Mouse (Mus musculus) ES-E14 (cell line): ENCODE measurements around the gene Ercc2. TPM values are rescaled to one million over a fixed set of nuclear protein-coding genes. Genes with fewer than 3 reads are reported as not detected.
A peak's percentile ranks its signal among the peaks of the same experiment; 100 is the strongest.

Experiments used
- DNase-seq: peaks from one replicate; pipeline ENCODE4 v3.0.0-alpha.2; 2013; ENCODE audit warnings: low read depth, low spot score
- H3K27ac ChIP-seq: 2 replicates; pipeline ENCODE4 v1.5.1; 2012; ENCODE audit warnings: low read depth, mild to moderate bottlenecking, low read length, moderate library complexity, mixed read lengths; ENCODE audit not compliant: poor library complexity, insufficient read depth, severe bottlenecking
- H3K36me3 ChIP-seq: 2 replicates; pipeline ENCODE4 v1.6.1; 2012; ENCODE audit warnings: mild to moderate bottlenecking, low read length, moderate library complexity, mixed read lengths; ENCODE audit not compliant: control insufficient read depth, poor library complexity, insufficient read depth, severe bottlenecking
- H3K4me1 ChIP-seq, 2 experiments: fragments of 150-350 bp in 1 of 2; sonication (generic) in 1 of 2; 2 replicates each; pipeline ENCODE4 v1.6.1; 2012; ENCODE audit warnings: low read length in 2 of 2, mild to moderate bottlenecking in 1 of 2, mixed read lengths in 1 of 2; ENCODE audit not compliant: control insufficient read depth in 2 of 2, insufficient read depth in 2 of 2, poor library complexity in 1 of 2
- H3K4me3 ChIP-seq, 2 experiments: fragments of 150-350 bp in 1 of 2; sonication (generic) in 1 of 2; 2 replicates each; pipeline ENCODE4 v1.5.1; 2012; ENCODE audit warnings: low read length in 2 of 2, low read depth in 1 of 2, mild to moderate bottlenecking in 1 of 2, mixed read lengths in 1 of 2; ENCODE audit not compliant: insufficient read depth in 1 of 2, poor library complexity in 1 of 2, severe bottlenecking in 1 of 2
- H3K9ac ChIP-seq: 2 replicates; pipeline ENCODE4 v1.6.1; 2012; ENCODE audit warnings: low read depth, mild to moderate bottlenecking, low read length, mixed read lengths; ENCODE audit not compliant: poor library complexity, insufficient read depth, severe bottlenecking
- H3K9me3 ChIP-seq: fragments of 150-350 bp; sonication (generic); 2 replicates; pipeline ENCODE4 v1.6.1; 2012; ENCODE audit warnings: low read depth, mild to moderate bottlenecking, low read length; ENCODE audit not compliant: control insufficient read depth, insufficient read depth
- CHD2 ChIP-seq: IDR thresholded peaks from 2 replicates; pipeline ENCODE4 v1.6.1; 2014; ENCODE audit warnings: mild to moderate bottlenecking, low read depth, low read length, inconsistent platforms
- HCFC1 ChIP-seq: IDR thresholded peaks from 2 replicates; pipeline ENCODE4 v1.6.1; 2012; ENCODE audit warnings: low read length, inconsistent platforms, borderline replicate concordance; ENCODE audit not compliant: insufficient read depth
- MAFK ChIP-seq: IDR thresholded peaks from 2 replicates; pipeline ENCODE4 v1.6.1; 2014; ENCODE audit warnings: mild to moderate bottlenecking, low read depth, low read length, inconsistent platforms; ENCODE audit not compliant: insufficient read depth
- ZC3H11A ChIP-seq: IDR thresholded peaks from 2 replicates; pipeline ENCODE4 v1.6.1; 2012; ENCODE audit warnings: low read depth, mild to moderate bottlenecking, inconsistent platforms, low read length, borderline replicate concordance
- ZNF384 ChIP-seq: IDR thresholded peaks from 2 replicates; pipeline ENCODE4 v1.6.1; 2012; ENCODE audit warnings: low read depth, low read length, inconsistent platforms
- in situ Hi-C, 2 experiments: fragments of 600-800 bp; cut with MboI; formaldehyde crosslinking; loops; one replicate each; pipeline ENCODE4 v1.15.1; 2025; ENCODE audit warnings: low sequenced_read_pairs in 2 of 2, inconsistent platforms in 1 of 2; ENCODE audit not compliant: unreplicated experiment in 2 of 2
- total RNA-seq: library from RNA; depleted of rRNA; stranded (reverse); fragments of 300-350 nt; gene quantifications from 2 replicates; pipeline ENCODE4 v1.2.3, GENCODE M21; 2012

Ercc2 gene
- total RNA-seq, 1 experiment: 38.8 TPM

- in situ Hi-C loops: no loop called here
- Histone ChIP-seq H3K4me1 (peaks cover 4 to 14% of the 10 kb centered on the region in 2 experiments; a peak in 2 of 4 replicates), H3K27ac (peak overlapping the region; percentile 8; the same call in 1 of the 2 replicates), H3K9me3 (no peaks in the 10 kb centered on the region), H3K36me3 (peaks cover 19% of the 10 kb centered on the region), H3K9ac (peak overlapping the region; percentile 57), H3K4me3 (peak overlapping the region; percentile 60 to 70)
- no peak for TF ChIP-seq HCFC1
- no peak for TF ChIP-seq MAFK
- DNase-seq: no peak
These were observed 17.9 kb downstream of the Ercc2 start for GRCm38 (mm10) chr7:19399496-19400280.

DNA sequence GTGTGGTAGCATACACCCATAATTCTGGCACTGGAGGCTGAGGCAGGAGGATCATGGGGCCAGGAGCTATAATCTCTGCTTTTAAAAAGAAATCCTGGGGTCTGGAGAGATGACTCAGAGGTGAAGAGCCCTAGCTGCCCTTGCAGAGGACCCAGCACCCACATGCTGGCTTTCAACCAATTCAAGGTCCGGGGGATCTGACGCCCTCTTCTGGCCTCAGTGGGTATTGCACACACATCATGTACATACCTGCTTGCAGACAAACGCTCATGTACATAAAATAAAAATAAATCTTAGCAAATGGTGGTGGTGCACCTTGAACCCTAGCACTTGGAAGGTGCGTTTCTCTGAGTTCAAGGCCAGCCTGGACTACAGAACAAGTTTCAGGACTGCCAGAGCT, 19.1 kb downstream of the Ercc2 start:
- TF ChIP-seq HCFC1 (no peak), CHD2 (no peak), ZNF384 (no peak), MAFK (no peak), ZC3H11A (no peak)

GRCm38 (mm10) chr7:19402535-19403112, 20.8 kb downstream of the Ercc2 start:
- H3K4me1 ChIP-seq: peaks cover 4 to 14% of the 10 kb centered on the region in 2 experiments; a peak in 3 of 4 replicates
- no peak overlapping the region for H3K4me3 ChIP-seq
- no peak for DNase-seq
- H3K9ac ChIP-seq: no peak overlapping the region
- no peaks in the 10 kb centered on the region; the same call in 1 of the 2 replicates for H3K36me3 ChIP-seq
- in situ Hi-C loops: no loop called here
- no peak overlapping the region for H3K27ac ChIP-seq
- no peaks in the 10 kb centered on the region for H3K9me3 ChIP-seq
- TF ChIP-seq CHD2 (no peak), ZC3H11A (no peak), ZNF384 (no peak), HCFC1 (no peak), MAFK (no peak)

More for the DNA sequence above, 19.1 kb downstream of the Ercc2 start:
- no peak for DNase-seq
- H3K9me3 ChIP-seq: no peaks in the 10 kb centered on the region
- H3K4me1 ChIP-seq: peaks cover 4 to 14% of the 10 kb centered on the region in 2 experiments; a peak in 3 of 4 replicates
- no peak overlapping the region for H3K4me3 ChIP-seq
- H3K36me3 ChIP-seq: peaks cover 7% of the 10 kb centered on the region; the same call in 1 of the 2 replicates
- in situ Hi-C loops: no loop called here
- H3K27ac ChIP-seq: no peak overlapping the region
- no peak overlapping the region for H3K9ac ChIP-seq

- TF ChIP-seq MAFK (no peak), ZC3H11A (no peak), ZNF384 (no peak), CHD2 (no peak), HCFC1 (0 out of 2 replicates have a peak, but pooled peaks have one; percentile 26)
- no peaks in the 10 kb centered on the region for H3K9me3 ChIP-seq
- H3K4me3 ChIP-seq: peak within 1 kb of the TSS; percentile 66 to 91
- peak within 1 kb of the TSS; percentile 54 for H3K9ac ChIP-seq
- in situ Hi-C loops: no loop called here
- DNase-seq: peak; percentile 61
- no peaks in the 10 kb centered on the region for H3K36me3 ChIP-seq
- H3K27ac ChIP-seq: no peak within 1 kb of the TSS
- H3K4me1 ChIP-seq: peaks cover 4 to 12% of the 10 kb centered on the region in 2 experiments; a peak in 3 of 4 replicates
These were observed 22.0 kb downstream of the Ercc2 start, which contains the start of gene Klc3 for GRCm38 (mm10) chr7:19403731-19404296. Gene Klc3, minus strand, starts transcription at chr7:19404104.
